Mouse (Mus musculus): ENCODE data around the gene Ednra. TPM values are rescaled to one million over a fixed set of nuclear protein-coding genes. Genes with fewer than 3 reads are reported as not detected.
A peak's percentile ranks its signal among the peaks of the same experiment; 100 is the strongest.

Gene Ednra
- 1 to 10 TPM; 2.3 to 2.7 TPM for total RNA-seq (2021)
- long read RNA-seq, experiment 1, partial matches to known transcripts, result 0 of 1 reads
- long read RNA-seq, experiment 1, other reads (novel, unspliced or antisense), result 1 of 1 reads
- long read RNA-seq, experiment 2, partial matches to known transcripts, result 0 of 2 reads
- long read RNA-seq, experiment 2, other reads (novel, unspliced or antisense), result 0 of 2 reads

- DNase-seq, result peak; percentile 48
These were observed at the start of gene Ednra for GRCm38 (mm10) chr8:77724046-77724930. Gene Ednra, minus strand, starts transcription at chr8:77724464.

- DNase-seq, result no peak
These were observed 49.6 kb upstream of the Ednra start for GRCm38 (mm10) chr8:77773831-77774230.

- no peak for DNase-seq
These were observed 49.0 kb upstream of the Ednra start for GRCm38 (mm10) chr8:77773256-77773655.

GRCm38 (mm10) chr8:77772210-77772886 is 48.1 kb upstream of the Ednra start:
- DNase-seq, result no peak

- DNase-seq, result no peak
These were observed 46.7 kb upstream of the Ednra start for GRCm38 (mm10) chr8:77770966-77771365.

GRCm38 (mm10) chr8:77768916-77769315 is 44.7 kb upstream of the Ednra start:
- DNase-seq, result no peak

- DNase-seq, result no peak
These were observed 40.0 kb upstream of the Ednra start for GRCm38 (mm10) chr8:77764253-77764652.

- no peak for DNase-seq
These were observed 38.7 kb upstream of the Ednra start for GRCm38 (mm10) chr8:77762967-77763366.

GRCm38 (mm10) chr8:77755441-77755840 is 31.2 kb upstream of the Ednra start:
- DNase-seq, result no peak

GRCm38 (mm10) chr8:77753796-77754195 is 29.5 kb upstream of the Ednra start:
- DNase-seq, result no peak

GRCm38 (mm10) chr8:77752041-77752440 is 27.8 kb upstream of the Ednra start:
- DNase-seq, result no peak

GRCm38 (mm10) chr8:77750407-77750806 is 26.1 kb upstream of the Ednra start:
- DNase-seq, result no peak

- no peak for DNase-seq
These were observed 20.2 kb upstream of the Ednra start for GRCm38 (mm10) chr8:77744476-77744875.

- DNase-seq, result no peak
These were observed 18.1 kb upstream of the Ednra start for GRCm38 (mm10) chr8:77742395-77742794.

- no peak for DNase-seq
These were observed 16.9 kb upstream of the Ednra start for GRCm38 (mm10) chr8:77741050-77741777.

- DNase-seq, result no peak
These were observed 14.2 kb upstream of the Ednra start for GRCm38 (mm10) chr8:77738419-77738818.

GRCm38 (mm10) chr8:77737327-77737726 is 13.1 kb upstream of the Ednra start:
- DNase-seq, result no peak

GRCm38 (mm10) chr8:77733792-77734191 is 9.5 kb upstream of the Ednra start:
- no peak for DNase-seq

- no peak for DNase-seq
These were observed 8.7 kb upstream of the Ednra start for GRCm38 (mm10) chr8:77732964-77733363.

GRCm38 (mm10) chr8:77725406-77725805 is 1.1 kb upstream of the Ednra start:
- no peak for DNase-seq

- DNase-seq, result no peak
These were observed 674 bp downstream of the Ednra start for GRCm38 (mm10) chr8:77723534-77724045.

- DNase-seq, result no peak
These were observed 1.2 kb downstream of the Ednra start for GRCm38 (mm10) chr8:77723018-77723417.

All from gastrocnemius, postnatal 25 days (tissue).